Mouse (Mus musculus): ENCODE data around the gene Thbs3.
"Not testable (repeated sequence)": the region's sequence is repeated elsewhere in the genome, so short reads cannot be mapped to it uniquely, and the experiment has no call there.

Gene Thbs3

DNA sequence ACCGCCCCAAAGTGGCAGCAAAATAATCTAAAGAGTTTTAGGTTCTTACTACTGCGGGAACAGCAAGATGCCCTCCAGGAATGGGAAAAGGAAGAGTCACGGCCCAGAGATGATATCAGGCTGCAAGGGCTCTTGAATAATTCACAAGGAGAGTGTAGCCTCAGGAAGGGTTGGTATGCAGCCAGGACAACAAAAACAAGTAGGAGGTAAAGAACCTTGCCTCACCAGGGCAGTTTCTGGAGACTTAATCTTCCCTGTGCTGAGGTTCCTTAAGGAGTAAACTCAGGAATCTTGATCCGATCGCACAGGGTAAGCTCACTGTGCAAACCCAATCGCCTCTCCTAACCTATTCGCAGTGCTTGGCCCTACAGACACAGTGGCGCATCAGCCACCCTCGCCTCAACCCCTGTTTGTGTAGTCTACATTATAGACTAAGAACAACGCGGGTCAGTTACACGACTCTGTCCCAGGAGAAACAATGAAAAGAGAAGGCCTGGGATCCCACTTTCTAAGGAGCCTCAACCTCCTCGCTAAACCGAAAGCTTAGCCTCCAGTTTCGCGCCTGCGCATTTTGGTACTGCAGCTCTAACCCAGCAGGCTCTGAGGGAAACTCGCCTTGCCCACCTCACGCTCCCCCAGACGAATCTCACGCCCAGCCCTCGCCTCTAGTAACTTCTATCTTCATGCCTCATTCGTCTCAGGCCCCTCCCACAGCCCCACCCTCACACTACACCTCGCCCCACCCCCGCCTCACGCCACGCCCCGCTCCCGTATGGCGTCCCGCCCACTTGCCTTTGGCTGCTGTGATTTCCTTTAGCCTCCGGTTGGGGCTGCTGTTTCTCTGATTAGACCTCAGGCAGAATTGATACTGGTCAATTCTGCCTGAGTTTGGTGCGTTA, 18.8 kb upstream of the Thbs3 start:
- in situ Hi-C loops (cut with MboI, MseI) = no loop called here

DNA sequence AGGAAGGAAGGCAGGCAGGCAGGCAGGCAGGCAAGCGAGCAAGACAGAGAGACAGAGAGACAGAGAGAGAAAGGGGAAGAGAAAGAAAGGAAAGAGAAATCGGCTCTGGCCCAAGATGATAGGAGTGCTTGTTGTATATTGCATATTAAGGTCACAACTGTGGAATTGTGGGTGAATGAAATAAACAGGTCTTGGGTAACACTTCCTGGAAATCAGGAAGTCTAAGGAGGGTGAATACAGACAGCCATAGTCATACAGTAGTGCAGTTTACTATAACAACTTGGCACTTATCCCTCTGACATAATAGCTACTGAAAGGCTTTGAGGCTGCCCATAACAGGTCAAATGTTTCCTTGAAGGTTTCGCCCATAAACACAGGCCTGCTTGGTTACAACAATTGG, 15.1 kb upstream of the Thbs3 start:
- in situ Hi-C loops (cut with MboI, MseI) = no loop called here

DNA sequence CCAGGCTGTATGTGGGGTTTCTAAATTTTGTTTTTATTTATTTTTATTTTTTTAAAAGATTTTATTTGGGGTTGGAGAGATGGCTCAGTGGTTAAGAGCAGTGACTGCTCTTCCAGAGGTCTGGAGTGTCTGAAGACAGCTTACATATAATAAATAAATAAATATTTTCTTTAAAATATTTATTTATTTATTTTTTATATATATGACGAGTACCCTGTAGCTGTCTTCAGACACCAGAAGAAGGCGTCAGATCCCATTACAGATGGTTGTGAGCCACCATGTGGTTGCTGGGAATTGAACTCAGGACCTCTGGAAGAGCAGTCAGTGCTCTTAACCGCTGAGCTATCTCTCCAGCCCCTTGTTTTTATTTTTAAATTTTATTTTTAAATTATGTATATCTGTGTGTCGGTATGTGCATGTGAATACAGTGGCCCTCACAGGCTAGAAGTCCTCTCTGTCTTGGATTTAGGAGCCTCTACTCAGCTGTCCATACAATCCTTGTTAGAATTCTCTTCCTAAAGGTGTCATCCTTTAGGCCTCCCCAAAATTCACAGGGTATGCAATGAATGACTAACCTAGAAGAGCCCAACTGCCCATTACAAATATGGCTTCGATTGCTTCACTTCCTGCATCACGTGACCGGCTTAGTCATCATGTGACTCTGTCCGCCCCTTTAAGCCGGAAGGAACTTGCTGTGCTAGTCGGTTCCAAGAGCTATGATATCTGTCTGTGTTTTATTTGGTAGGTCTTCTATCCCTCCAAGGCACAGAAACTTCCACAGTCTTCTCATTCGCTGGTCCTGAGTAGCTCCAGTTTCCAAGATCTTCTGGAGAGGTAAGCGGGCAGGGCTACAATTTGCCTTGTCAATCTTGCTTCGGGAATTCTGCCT, 12.5 kb upstream of the Thbs3 start, which contains the start of gene Gba:
Gene Gba, plus strand, starts transcription at position 676 of the 889 bp plus-strand sequence.
- in situ Hi-C loops (cut with MboI, MseI) = no loop called here

DNA sequence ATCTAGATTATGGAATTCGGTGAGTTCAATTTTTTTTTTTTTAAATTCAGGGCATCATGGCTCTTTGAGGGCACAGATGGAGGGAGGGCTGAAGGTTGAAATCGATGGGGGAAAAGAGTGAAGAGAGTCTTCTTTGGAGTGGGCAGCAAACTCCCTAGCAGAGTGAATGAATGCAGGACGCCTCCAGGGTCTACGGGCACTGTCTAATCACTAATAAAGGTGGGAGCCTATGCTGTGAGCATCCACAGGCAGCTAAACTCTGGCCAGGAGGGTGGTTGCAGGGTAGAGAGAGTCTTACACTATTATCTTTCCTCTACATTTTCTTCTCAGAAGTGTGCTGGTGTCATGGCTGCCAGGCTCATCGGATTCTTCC, 11.9 kb upstream of the Thbs3 start:
- in situ Hi-C loops (cut with MboI, MseI) = no loop called here

DNA sequence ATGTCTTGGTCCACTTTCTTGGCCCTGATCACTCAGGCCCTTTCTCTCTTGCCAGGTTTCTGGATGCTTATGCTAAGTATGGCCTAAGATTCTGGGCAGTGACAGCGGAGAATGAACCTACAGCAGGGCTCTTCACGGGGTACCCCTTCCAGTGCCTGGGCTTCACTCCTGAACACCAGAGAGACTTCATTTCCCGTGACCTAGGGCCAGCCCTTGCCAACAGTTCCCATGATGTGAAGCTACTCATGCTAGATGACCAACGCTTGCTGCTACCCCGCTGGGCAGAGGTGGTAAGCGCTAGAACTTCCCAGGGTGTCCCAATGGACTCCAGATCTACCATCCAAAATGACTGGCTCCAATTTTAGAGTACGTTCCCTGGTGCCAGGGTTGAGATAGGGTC, 8.9 kb upstream of the Thbs3 start:
- in situ Hi-C loops (cut with MboI, MseI) = no loop called here

DNA sequence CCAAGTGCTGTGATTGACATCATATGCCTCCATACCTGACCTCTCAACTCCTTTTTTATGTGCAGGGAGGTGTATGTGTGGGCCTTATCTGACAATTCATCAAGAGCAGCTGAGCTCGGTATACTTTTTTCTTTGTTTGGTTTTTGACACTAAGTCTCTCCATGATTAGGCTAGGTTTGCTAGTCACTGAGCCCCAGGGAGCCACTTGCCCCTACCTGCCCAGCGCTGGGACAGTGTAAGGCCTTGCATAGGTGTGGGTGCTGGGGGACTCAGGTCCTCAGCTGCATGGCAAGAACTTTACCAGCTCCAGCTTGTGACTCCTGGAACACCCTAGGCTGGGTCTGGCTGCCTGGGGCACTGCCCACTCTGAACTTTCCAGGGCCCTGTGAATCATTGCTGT, 8.3 kb upstream of the Thbs3 start:
- in situ Hi-C loops (cut with MboI, MseI) = no loop called here

DNA sequence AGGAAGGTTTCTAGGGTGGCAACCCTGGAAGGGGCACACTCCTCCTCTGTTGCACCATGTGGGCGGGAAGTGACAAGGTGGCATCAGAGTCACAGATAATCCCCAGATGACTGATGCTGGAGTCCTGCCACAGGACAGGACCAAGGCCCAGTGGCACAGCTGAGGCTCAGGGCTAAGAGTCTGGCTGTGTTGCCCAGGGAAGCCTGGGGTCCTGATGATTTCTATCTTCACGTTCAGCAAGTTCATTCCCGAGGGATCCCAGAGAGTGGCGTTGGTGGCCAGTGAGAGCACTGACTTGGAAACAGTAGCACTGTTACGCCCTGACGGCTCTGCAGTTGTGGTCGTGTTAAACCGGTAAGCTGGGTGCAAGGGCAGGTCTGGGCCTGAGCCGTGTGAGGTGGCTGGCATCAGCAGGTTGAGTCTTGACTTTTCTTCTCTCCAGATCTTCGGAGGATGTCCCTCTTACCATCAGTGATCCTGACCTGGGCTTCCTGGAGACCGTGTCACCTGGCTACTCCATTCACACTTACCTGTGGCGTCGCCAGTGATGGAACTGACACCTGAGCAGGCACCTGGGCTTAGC, 6.8 kb upstream of the Thbs3 start:
- in situ Hi-C loops (cut with MboI, MseI) = no loop called here

GRCm38 (mm10) chr3:89208736-89209135, 6.2 kb upstream of the Thbs3 start:
- in situ Hi-C loops (cut with MboI, MseI) = no loop called here

- in situ Hi-C loops (cut with MboI, MseI) = no loop called here
Measured at GRCm38 (mm10) chr3:89209731-89210130, 5.2 kb upstream of the Thbs3 start.

DNA sequence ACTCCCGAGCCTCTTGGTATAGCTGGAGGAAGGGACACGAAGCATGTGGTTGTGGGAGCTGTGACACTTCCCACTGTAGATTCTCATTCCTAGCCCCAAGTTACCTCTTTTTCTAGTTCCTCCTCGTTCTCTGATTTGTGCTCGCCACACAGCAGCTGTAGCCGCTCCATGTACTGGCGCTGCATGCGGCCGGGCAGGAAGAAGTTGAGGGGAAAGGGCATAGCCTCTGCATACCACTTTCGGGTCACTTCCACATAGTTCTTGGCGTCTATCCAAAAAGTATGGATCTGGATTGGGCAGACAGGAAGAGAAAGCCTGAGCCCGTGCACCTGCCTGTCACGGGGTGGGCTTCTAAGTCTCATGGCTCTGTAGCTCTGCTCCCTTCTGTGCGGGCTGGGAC, 4.8 kb upstream of the Thbs3 start:
- in situ Hi-C loops (cut with MboI, MseI) = no loop called here

GRCm38 (mm10) chr3:89210731-89211130, 4.2 kb upstream of the Thbs3 start:
- in situ Hi-C loops (cut with MboI, MseI) = no loop called here

DNA sequence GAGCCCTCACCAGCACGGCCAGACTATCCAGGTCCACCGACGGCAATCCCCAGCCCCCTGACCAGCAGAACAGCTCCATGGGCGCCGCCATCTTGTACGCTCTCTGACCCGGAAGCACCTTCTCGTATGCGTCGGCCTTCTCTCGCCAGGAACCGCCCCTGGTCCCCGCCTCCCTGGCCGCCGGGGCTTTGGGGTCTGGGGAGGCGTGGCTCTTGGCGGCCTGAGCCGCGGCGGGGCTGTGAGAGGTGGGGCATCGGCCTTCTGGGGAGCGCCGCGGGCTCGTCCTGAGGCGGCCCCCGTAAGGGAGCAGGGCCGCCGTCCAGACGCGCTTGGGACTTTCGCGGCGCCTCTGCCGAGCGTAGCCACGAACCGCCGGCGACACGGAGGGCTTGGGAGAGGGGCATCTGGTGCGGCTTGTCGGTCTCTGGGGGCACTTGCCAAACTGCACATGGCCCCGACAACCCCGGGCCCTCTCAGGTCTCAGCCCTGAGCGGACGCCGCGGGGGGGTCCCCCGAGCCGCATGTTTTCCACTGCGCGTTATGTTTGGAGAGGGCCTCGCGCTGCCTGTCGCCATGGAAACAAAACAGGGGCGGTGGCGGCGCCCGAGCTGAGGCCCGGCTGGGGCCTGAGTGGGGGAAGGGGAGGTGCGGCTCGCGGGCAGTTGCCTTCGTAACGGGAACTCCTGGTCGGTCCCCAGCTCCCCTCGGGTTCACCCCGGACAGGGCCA, 1.0 kb upstream of the Thbs3 start:
- in situ Hi-C loops (cut with MboI, MseI) = no loop called here

GRCm38 (mm10) chr3:89215853-89216252, 873 bp downstream of the Thbs3 start:
- in situ Hi-C loops (cut with MboI, MseI) = no loop called here

- in situ Hi-C loops (cut with MboI, MseI) = not testable (repeated sequence)
Measured at GRCm38 (mm10) chr3:89216407-89216806, 1.4 kb downstream of the Thbs3 start.

- in situ Hi-C loops (cut with MboI, MseI) = no loop called here
Measured at GRCm38 (mm10) chr3:89218271-89218670, 3.3 kb downstream of the Thbs3 start.

- in situ Hi-C loops (cut with MboI, MseI) = no loop called here
Measured at GRCm38 (mm10) chr3:89219546-89219945, 4.6 kb downstream of the Thbs3 start.

DNA sequence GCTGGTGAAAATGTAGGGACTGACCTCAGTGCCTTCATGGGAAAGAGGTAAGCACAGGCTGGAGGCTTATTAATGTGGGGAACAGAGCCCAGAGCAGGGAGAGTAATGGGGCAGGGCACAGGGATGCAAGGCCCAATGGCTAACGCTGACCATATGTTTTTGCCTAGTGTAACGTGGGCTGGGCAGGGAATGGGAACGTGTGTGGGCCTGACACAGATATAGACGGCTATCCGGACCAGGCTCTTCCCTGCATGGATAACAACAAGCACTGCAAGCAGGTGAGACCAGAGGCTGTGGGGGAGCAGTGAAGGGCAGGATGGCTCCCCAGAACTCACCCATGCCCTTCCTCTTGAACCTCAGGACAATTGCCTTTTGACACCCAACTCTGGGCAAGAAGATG, 6.2 kb downstream of the Thbs3 start:
- in situ Hi-C loops (cut with MboI, MseI) = no loop called here

DNA sequence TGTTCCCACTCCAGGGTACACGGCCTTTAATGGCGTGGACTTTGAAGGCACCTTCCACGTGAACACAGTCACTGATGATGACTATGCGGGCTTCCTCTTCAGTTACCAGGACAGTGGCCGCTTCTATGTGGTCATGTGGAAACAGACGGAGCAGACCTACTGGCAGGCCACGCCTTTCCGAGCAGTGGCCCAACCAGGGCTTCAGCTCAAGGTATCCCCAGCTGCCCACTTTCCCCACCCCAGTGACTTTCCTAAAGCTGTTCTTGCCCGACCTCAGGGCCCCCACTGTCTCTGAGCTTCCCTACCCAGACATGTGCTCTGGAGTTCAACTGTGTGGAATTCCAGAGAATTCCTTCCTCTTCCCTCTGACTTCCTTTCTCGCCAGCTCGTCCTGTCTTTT, 9.8 kb downstream of the Thbs3 start:
- in situ Hi-C loops (cut with MboI, MseI) = no loop called here

DNA sequence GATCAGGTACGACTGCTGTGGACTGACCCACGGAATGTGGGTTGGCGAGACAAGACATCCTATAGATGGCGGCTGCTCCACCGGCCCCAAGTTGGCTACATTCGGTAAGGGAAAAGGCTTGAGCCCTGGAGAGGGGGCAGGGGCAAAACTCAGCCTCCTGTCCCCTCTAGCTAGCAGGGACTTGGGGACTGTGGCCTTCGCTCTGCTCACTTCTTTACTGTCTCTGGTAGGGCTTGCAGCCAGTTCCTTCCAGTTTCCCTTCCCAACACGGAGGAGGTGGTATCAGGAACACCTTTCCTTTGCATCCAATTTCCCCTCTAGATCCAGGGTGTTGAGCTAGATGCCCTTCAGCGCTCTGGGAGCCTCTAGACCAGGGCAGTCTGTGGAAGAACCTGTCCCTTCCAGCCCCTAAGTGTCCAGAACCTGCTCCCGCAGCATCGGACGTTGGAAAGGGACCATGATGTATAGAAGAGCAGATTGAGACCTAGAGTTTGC, 10.4 kb downstream of the Thbs3 start:
- in situ Hi-C loops (cut with MboI, MseI) = no loop called here

DNA sequence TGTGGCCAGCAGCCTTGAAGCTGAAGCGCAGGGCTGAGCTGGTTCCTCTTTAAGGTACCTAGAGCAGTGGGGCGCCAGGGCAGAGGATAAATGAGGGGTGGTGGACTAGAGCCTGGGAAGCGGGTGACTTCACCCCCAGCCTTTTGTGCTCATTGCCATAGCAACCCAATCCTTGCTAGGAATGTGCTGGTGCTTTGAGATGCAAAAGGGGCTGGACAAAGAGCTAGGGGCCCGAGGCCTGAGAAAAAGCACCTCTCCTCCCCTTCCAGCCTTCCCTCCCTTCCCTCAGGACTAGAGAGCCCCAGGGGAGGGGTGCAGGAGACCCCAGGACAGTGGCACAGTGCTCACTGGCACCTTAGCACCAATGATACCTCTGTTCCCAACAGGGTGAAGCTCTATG, 10.9 kb downstream of the Thbs3 start:
- in situ Hi-C loops (cut with MboI, MseI) = no loop called here

GRCm38 (mm10) chr3:89226361-89226760, 11.4 kb downstream of the Thbs3 start:
- in situ Hi-C loops (cut with MboI, MseI) = no loop called here

Data from T-helper 17 cell (primary cell).